Mouse (Mus musculus) stomach, postnatal 0 days (tissue): ENCODE measurements around the gene C1qbp.

Experiments
- CTCF ChIP-seq: IDR thresholded peaks from 2 replicates; pipeline ENCODE4 v1.5.1; 2016; ENCODE audit warnings: antibody characterized with exemption, low read depth, mild to moderate bottlenecking, moderate library complexity
- EP300 ChIP-seq: optimal IDR thresholded peaks from 2 replicates; pipeline ENCODE3; 2016; ENCODE audit warnings: antibody characterized with exemption

DNA sequence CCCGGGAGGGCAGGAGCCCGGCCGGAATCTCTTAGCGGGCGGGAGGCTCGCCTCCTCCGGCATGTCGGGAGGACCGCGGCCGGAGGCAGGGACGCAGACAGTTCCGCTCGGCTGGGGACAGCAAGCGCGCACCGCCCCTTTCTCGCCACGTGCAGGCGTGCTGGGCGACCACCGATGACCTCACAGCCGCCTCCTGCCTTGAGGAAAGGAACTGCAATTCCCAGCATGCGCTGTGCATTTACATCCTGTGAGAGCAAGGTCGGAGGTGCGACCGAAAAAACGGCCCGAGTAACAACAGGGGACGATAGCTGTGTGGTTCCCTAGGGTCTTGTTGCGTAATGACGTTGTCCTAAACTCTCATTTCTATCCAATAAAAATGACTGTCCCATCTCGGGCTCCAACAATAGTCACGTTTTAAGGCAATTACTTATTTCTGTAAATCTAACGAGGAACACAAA, 21.5 kb upstream of the C1qbp start, which contains the start of gene Dhx33:
- TF ChIP-seq CTCF (peak; percentile 59), EP300 (no peak)
